Mouse (Mus musculus) neural tube, embryonic 14.5 days (tissue): ENCODE measurements at regions not wholly inside any gene's neighbourhood (a gene's known extent, or its start where the extent isn't known, plus 50 kb on each side); places are given as distances from the start of the nearest gene placed in this dataset.
A peak's percentile ranks its signal among the peaks of the same experiment; 100 is the strongest.

Source experiments
- ATAC-seq: fragments of 200-750 bp; cut with Nextera tagmentation; 2 replicates; pipeline ENCODE4 v1.8.0; 2017; ENCODE audit warnings: low read depth, mild to moderate bottlenecking, moderate TSS enrichment, moderate library complexity
- H3K27ac ChIP-seq: fragments of 300-500 bp; sonication (generic); 2 replicates; pipeline ENCODE4 v1.5.1; 2014; ENCODE audit warnings: low read depth, mild to moderate bottlenecking, control low read depth, low read length, moderate library complexity, mixed read lengths
- H3K27me3 ChIP-seq: fragments of 300-500 bp; sonication (generic); 2 replicates; pipeline ENCODE4 v1.6.1; 2014; ENCODE audit warnings: low read length; ENCODE audit not compliant: control insufficient read depth, insufficient read depth
- H3K36me3 ChIP-seq: fragments of 300-500 bp; sonication (generic); 2 replicates; pipeline ENCODE4 v1.6.1; 2014; ENCODE audit warnings: low read length, mixed read lengths; ENCODE audit not compliant: control insufficient read depth, insufficient read depth
- H3K4me1 ChIP-seq: fragments of 300-500 bp; sonication (generic); 2 replicates; pipeline ENCODE4 v1.6.1; 2014; ENCODE audit warnings: low read length; ENCODE audit not compliant: control insufficient read depth, insufficient read depth
- H3K4me2 ChIP-seq: fragments of 300-500 bp; sonication (generic); 2 replicates; pipeline ENCODE4 v1.6.1; 2014; ENCODE audit warnings: mild to moderate bottlenecking, low read depth, low read length, control low read depth
- H3K4me3 ChIP-seq: fragments of 300-500 bp; sonication (generic); 2 replicates; pipeline ENCODE4 v1.5.1; 2014; ENCODE audit warnings: low read depth, low read length, control low read depth, mixed read lengths
- H3K9ac ChIP-seq: fragments of 300-500 bp; sonication (generic); replicated peaks from 2 replicates; pipeline ENCODE4 v1.6.1; 2014; ENCODE audit warnings: low read depth, mild to moderate bottlenecking, control low read depth, low read length, mixed read lengths
- H3K9me3 ChIP-seq: fragments of 300-500 bp; sonication (generic); 2 replicates; pipeline ENCODE4 v1.6.1; 2016; ENCODE audit warnings: low read length; ENCODE audit not compliant: control insufficient read depth
- WGBS: fragments of 180-500 bp; shearing (Covaris S2); extraction: QIAGEN DNeasy Blood & Tissue Kit; methylation state at CpG from one replicate; pipeline ENCODE4 v1.1.7; 2014; 5-methylcytosine and 5-hydroxymethylcytosine counted together

- Histone ChIP-seq H3K27ac (no peak overlapping the region), H3K4me2 (no peak overlapping the region), H3K9me3 (no peaks in the 10 kb centered on the region), H3K36me3 (no peaks in the 10 kb centered on the region), H3K9ac (no peak overlapping the region), H3K4me3 (no peak overlapping the region), H3K27me3 (no peaks in the 10 kb centered on the region), H3K4me1 (no peaks in the 10 kb centered on the region)
- ATAC-seq, result no peak
- 77% methylated on average over 14 of the region's 14 CpGs for whole genome bisulfite sequencing
Measured at GRCm38 (mm10) chr10:83857794-83858442, 135.3 kb downstream of the 1500009L16Rik start.

DNA sequence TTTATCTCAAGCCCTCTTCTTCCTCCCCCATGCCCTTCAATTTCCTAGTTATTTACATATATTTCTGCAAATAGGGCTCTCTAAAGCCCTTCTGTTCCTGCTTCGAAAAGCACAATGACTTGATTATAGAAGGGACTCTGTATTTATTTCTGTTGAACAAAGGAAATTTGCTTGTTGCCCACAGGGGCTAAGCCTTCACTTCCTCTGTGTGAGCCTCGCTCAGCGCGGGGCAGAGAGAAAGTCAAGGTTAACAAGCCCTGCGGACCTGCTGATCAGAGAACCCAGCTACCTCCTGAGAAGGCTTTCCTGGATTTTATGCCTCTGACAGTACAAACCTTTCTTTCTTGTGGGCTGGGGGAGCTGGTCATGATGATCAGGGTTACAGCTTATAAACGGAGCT lies 136.0 kb downstream of the 1500009L16Rik start:
- H3K36me3 ChIP-seq, result no peaks in the 10 kb centered on the region
- no peak overlapping the region for H3K4me3 ChIP-seq
- H3K27me3 ChIP-seq, result no peaks in the 10 kb centered on the region
- H3K27ac ChIP-seq, result no peak overlapping the region
- WGBS, result 68% methylated on average over 6 of the region's 6 CpGs
- no peaks in the 10 kb centered on the region for H3K9me3 ChIP-seq
- no peak for ATAC-seq
- H3K4me1 ChIP-seq, result no peaks in the 10 kb centered on the region
- H3K4me2 ChIP-seq, result no peak overlapping the region
- H3K9ac ChIP-seq, result no peak overlapping the region

- 87% methylated on average over 4 of the region's 4 CpGs for WGBS
- no peaks in the 10 kb centered on the region for H3K4me1 ChIP-seq
- no peaks in the 10 kb centered on the region for H3K36me3 ChIP-seq
- H3K27ac ChIP-seq, result no peak overlapping the region
- no peak for ATAC-seq
- no peaks in the 10 kb centered on the region for H3K9me3 ChIP-seq
- H3K27me3 ChIP-seq, result no peaks in the 10 kb centered on the region
- no peak overlapping the region for H3K9ac ChIP-seq
- H3K4me3 ChIP-seq, result no peak overlapping the region
- no peak overlapping the region for H3K4me2 ChIP-seq
Measured at GRCm38 (mm10) chr10:83859633-83860032, 137.0 kb downstream of the 1500009L16Rik start.

DNA sequence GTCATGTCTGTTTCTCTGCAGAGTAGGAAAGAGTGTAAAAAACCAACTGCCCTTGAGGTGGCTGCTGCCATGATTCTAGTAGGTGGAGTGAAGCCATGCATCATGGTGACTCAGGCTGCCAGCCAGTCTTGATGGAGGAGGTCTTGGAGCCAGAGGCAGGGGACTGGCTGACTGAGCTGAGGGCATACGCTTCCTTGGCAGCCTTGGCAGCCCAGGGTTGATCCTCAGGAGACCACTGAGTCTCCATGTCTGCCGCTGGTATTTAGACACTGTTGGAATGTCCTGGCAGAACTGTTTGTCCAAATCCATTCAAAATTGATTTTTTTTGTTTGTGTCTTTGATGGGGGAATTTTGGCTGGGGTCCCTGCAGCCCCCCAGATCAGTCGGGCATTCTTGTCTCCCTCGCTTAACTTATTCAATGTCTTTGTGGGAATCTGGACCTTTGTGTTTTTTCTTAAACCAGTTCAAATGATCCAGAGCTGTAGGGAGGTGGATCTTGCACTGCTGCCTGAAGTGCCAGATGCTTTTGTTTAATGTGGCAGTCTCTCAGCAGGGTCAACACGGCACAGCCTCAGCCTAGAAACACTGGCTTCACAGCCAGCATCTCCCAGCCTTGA lies 139.0 kb downstream of the 1500009L16Rik start:
- H3K9ac ChIP-seq, result no peak overlapping the region
- H3K9me3 ChIP-seq, result no peaks in the 10 kb centered on the region
- no peak overlapping the region for H3K27ac ChIP-seq
- H3K36me3 ChIP-seq, result no peaks in the 10 kb centered on the region
- ATAC-seq, result no peak
- H3K4me3 ChIP-seq, result no peak overlapping the region
- WGBS, result 47% methylated on average over 5 of the region's 5 CpGs
- H3K4me2 ChIP-seq, result no peak overlapping the region
- no peaks in the 10 kb centered on the region for H3K4me1 ChIP-seq
- no peaks in the 10 kb centered on the region for H3K27me3 ChIP-seq

GRCm38 (mm10) chr10:83864591-83864990 lies 141.9 kb downstream of the 1500009L16Rik start:
- WGBS, result 93% methylated on average over 8 of the region's 8 CpGs
- no peak for ATAC-seq
- H3K4me2 ChIP-seq, result no peak overlapping the region
- H3K27ac ChIP-seq, result no peak overlapping the region
- H3K36me3 ChIP-seq, result no peaks in the 10 kb centered on the region
- H3K9me3 ChIP-seq, result no peaks in the 10 kb centered on the region
- no peak overlapping the region for H3K4me3 ChIP-seq
- no peaks in the 10 kb centered on the region for H3K27me3 ChIP-seq
- no peak overlapping the region for H3K9ac ChIP-seq
- H3K4me1 ChIP-seq, result no peaks in the 10 kb centered on the region

GRCm38 (mm10) chr10:83865929-83866328 lies 143.3 kb downstream of the 1500009L16Rik start:
- Histone ChIP-seq H3K4me3 (no peak overlapping the region), H3K27me3 (no peaks in the 10 kb centered on the region), H3K4me1 (no peaks in the 10 kb centered on the region), H3K27ac (no peak overlapping the region), H3K9me3 (no peaks in the 10 kb centered on the region), H3K9ac (no peak overlapping the region), H3K4me2 (no peak overlapping the region), H3K36me3 (no peaks in the 10 kb centered on the region)
- WGBS, result 54% methylated on average over 5 of the region's 5 CpGs
- 0 out of 2 replicates have a peak, but pooled peaks have one; percentile 31 for ATAC-seq

GRCm38 (mm10) chr10:83871736-83872400 lies 149.2 kb downstream of the 1500009L16Rik start:
- H3K9me3 ChIP-seq, result no peaks in the 10 kb centered on the region
- H3K4me1 ChIP-seq, result no peaks in the 10 kb centered on the region
- no peak overlapping the region for H3K4me3 ChIP-seq
- WGBS, result 66% methylated on average over 4 of the region's 4 CpGs
- H3K27ac ChIP-seq, result no peak overlapping the region
- no peak for ATAC-seq
- H3K27me3 ChIP-seq, result no peaks in the 10 kb centered on the region
- no peak overlapping the region for H3K4me2 ChIP-seq
- H3K9ac ChIP-seq, result no peak overlapping the region
- no peaks in the 10 kb centered on the region for H3K36me3 ChIP-seq

- WGBS, result 86% methylated on average over 2 of the region's 2 CpGs
- ATAC-seq, result no peak
- Histone ChIP-seq H3K27ac (no peak overlapping the region), H3K4me1 (no peaks in the 10 kb centered on the region), H3K9me3 (no peaks in the 10 kb centered on the region), H3K4me3 (no peak overlapping the region), H3K9ac (no peak overlapping the region), H3K4me2 (no peak overlapping the region), H3K27me3 (no peaks in the 10 kb centered on the region), H3K36me3 (no peaks in the 10 kb centered on the region)
Measured at GRCm38 (mm10) chr10:83878745-83879144, 156.1 kb downstream of the 1500009L16Rik start.

- ATAC-seq, result no peak
- Histone ChIP-seq H3K27me3 (no peaks in the 10 kb centered on the region), H3K4me1 (no peaks in the 10 kb centered on the region), H3K4me2 (no peak overlapping the region), H3K9me3 (no peaks in the 10 kb centered on the region), H3K36me3 (no peaks in the 10 kb centered on the region), H3K9ac (no peak overlapping the region), H3K4me3 (no peak overlapping the region), H3K27ac (no peak overlapping the region)
- 82% methylated on average over 17 of the region's 17 CpGs for WGBS
Measured at GRCm38 (mm10) chr10:83882119-83882890, 159.6 kb downstream of the 1500009L16Rik start.
